21 mouse cellular contexts compared by ENCODE assay signal in the genomic region with DNA sequence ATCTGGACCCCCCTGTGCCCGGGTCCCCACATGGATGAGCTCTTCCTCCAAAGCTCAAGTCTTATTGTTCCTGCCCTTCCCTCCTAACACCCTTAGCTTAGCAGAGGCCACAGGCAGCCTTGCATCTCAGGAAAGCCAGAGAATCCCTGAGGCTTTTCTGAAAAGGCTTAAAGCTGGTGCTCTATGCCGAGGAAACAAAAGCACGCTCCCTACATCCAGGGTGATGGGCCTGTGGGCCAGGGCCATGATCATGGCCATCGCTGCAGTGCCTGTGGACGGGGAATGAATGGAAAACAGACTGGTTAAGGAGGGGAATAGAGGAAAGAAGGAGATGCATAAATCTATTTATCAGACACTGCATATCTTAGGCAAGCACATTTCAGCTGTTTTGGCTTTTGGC. TPM values are rescaled to one million over a fixed set of nuclear protein-coding genes. Genes with fewer than 3 reads are reported as not detected.
A peak's percentile ranks its signal among the peaks of the same experiment; 100 is the strongest.
DNase-seq lines count a peak whose midpoint lies in the region; ATAC-seq lines count a peak whose summit lies in the region.
"Had no signal": no experiment of that assay in that cellular context is flagged by ENCODE, and none has a peak within 500 bp of the region (broad histone marks: within the 10 kb centered on the region; RNA-seq: fewer than 3 reads in every experiment).

No protein-coding gene starts in this region.

- H3K4me3 ChIP-seq in neural tube, embryonic 12.5 days, result no peak overlapping the region
- H3K4me3 ChIP-seq in hindbrain, embryonic 13.5 days, result no peak overlapping the region
- H3K4me3 ChIP-seq in midbrain, embryonic 12.5 days, result no peak overlapping the region
- H3K4me3 ChIP-seq in neural tube, embryonic 15.5 days (replicated peaks), result no peak overlapping the region
- H3K4me3 ChIP-seq: heart, embryonic 12.5 days; limb, embryonic 15.5 days; liver, embryonic 15.5 days had no signal

- no peaks in the 10 kb centered on the region for H3K9me3 ChIP-seq in neural tube, embryonic 12.5 days
- no peaks in the 10 kb centered on the region for H3K9me3 ChIP-seq in hindbrain, embryonic 13.5 days
- H3K9me3 ChIP-seq in midbrain, embryonic 12.5 days, result no peaks in the 10 kb centered on the region
- H3K9me3 ChIP-seq in neural tube, embryonic 15.5 days (replicated peaks), result no peaks in the 10 kb centered on the region
- H3K9me3 ChIP-seq: G1E; heart, embryonic 12.5 days; limb, embryonic 15.5 days; liver, embryonic 15.5 days had no signal

- WGBS in neural tube, embryonic 12.5 days, result 75% methylated on average over 5 of the region's 5 CpGs
- 65% methylated on average over 5 of the region's 5 CpGs for WGBS in hindbrain, embryonic 13.5 days
- 16% methylated on average over 5 of the region's 5 CpGs for WGBS in midbrain, embryonic 12.5 days
- WGBS in neural tube, embryonic 15.5 days, result 70% methylated on average over 5 of the region's 5 CpGs

- H3K27ac ChIP-seq in neural tube, embryonic 12.5 days, result peak overlapping the region; percentile 17
- peak overlapping the region; percentile 71 for H3K27ac ChIP-seq in hindbrain, embryonic 13.5 days
- H3K27ac ChIP-seq in midbrain, embryonic 12.5 days (replicated peaks), result peak overlapping the region; percentile 83
- peak overlapping the region; percentile 58 for H3K27ac ChIP-seq in neural tube, embryonic 15.5 days (replicated peaks)
- H3K27ac ChIP-seq: limb, embryonic 15.5 days; liver, embryonic 15.5 days; stomach, postnatal 0 days had no signal

- ATAC-seq in neural tube, embryonic 12.5 days (ENCODE audit: low FRiP score, low read depth), result no peak
- no peak for ATAC-seq in hindbrain, embryonic 13.5 days (ENCODE audit: low FRiP score)
- peak; percentile 38; the same call in 1 of the 2 replicates for ATAC-seq in midbrain, embryonic 12.5 days (ENCODE audit: low FRiP score, low read depth)
- no peak for ATAC-seq in neural tube, embryonic 15.5 days (ENCODE audit: low FRiP score)
- ATAC-seq: activated CD4-positive, CD25-positive, alpha-beta regulatory T cell, adult 4 months had no signal

- no peak overlapping the region for H3K9ac ChIP-seq in neural tube, embryonic 12.5 days
- peak overlapping the region; percentile 43; the same call in 1 of the 2 replicates for H3K9ac ChIP-seq in hindbrain, embryonic 13.5 days
- no peak overlapping the region; the same call in 1 of the 2 replicates for H3K9ac ChIP-seq in midbrain, embryonic 12.5 days (replicated peaks)
- H3K9ac ChIP-seq in neural tube, embryonic 15.5 days (replicated peaks), result no peak overlapping the region
- H3K9ac ChIP-seq: heart, embryonic 12.5 days; limb, embryonic 15.5 days; liver, embryonic 15.5 days had no signal

- H3K36me3 ChIP-seq in neural tube, embryonic 12.5 days, result peaks cover 5% of the 10 kb centered on the region
- peaks cover 19% of the 10 kb centered on the region for H3K36me3 ChIP-seq in hindbrain, embryonic 13.5 days
- peaks cover 24% of the 10 kb centered on the region for H3K36me3 ChIP-seq in midbrain, embryonic 12.5 days
- H3K36me3 ChIP-seq in neural tube, embryonic 15.5 days, result peaks cover 6% of the 10 kb centered on the region; the same call in 1 of the 2 replicates

- H3K4me1 ChIP-seq in neural tube, embryonic 12.5 days, result peaks cover 22% of the 10 kb centered on the region
- peaks cover 64% of the 10 kb centered on the region for H3K4me1 ChIP-seq in hindbrain, embryonic 13.5 days (replicated peaks)
- H3K4me1 ChIP-seq in midbrain, embryonic 12.5 days, result peaks cover 36% of the 10 kb centered on the region
- peaks cover 57% of the 10 kb centered on the region for H3K4me1 ChIP-seq in neural tube, embryonic 15.5 days

- no peak overlapping the region for H3K4me2 ChIP-seq in neural tube, embryonic 12.5 days (replicated peaks)
- no peak overlapping the region for H3K4me2 ChIP-seq in hindbrain, embryonic 13.5 days
- H3K4me2 ChIP-seq in midbrain, embryonic 12.5 days (replicated peaks), result no peak overlapping the region
- no peak overlapping the region for H3K4me2 ChIP-seq in neural tube, embryonic 15.5 days
- H3K4me2 ChIP-seq: heart, embryonic 12.5 days; limb, embryonic 15.5 days; liver, embryonic 15.5 days had no signal

- H3K27me3 ChIP-seq in neural tube, embryonic 12.5 days (replicated peaks), result no peaks in the 10 kb centered on the region
- H3K27me3 ChIP-seq in hindbrain, embryonic 13.5 days, result no peaks in the 10 kb centered on the region
- H3K27me3 ChIP-seq in midbrain, embryonic 12.5 days, result no peaks in the 10 kb centered on the region
- H3K27me3 ChIP-seq in neural tube, embryonic 15.5 days (replicated peaks), result no peaks in the 10 kb centered on the region
- H3K27me3 ChIP-seq: heart, embryonic 12.5 days; limb, embryonic 15.5 days; liver, embryonic 15.5 days had no signal

- no peak for DNase-seq in neural tube, embryonic 10.5 days (ENCODE audit: extremely low spot score, low spot score)
- DNase-seq in embryo, embryonic 11 days, result no peak
- DNase-seq in thymus, adult 18-20 months, result no peak
- no peak for DNase-seq in retina, postnatal 1 day
- DNase-seq: adrenal gland, postnatal 10 days; cerebellum, postnatal 14 days; heart, adult 11 months; heart, postnatal 14 days; kidney, adult 9 months; right cerebral cortex, postnatal 4 days; thymus, postnatal 14 days had no signal

RNA-seq across cellular contexts. Expression of a gene that starts 50.9 kb away (rescaled TPM):
- polyA plus RNA-seq in neural tube, embryonic 12.5 days (2016; fragmentation: Nextera tagmentation; extraction: Ambion mirVana), result 34.0 and 35.6 TPM in 2 replicates
- 32.6 and 32.7 TPM in 2 replicates for polyA plus RNA-seq in hindbrain, embryonic 13.5 days (2015; fragmentation: Nextera tagmentation; extraction: Ambion mirVana)
- polyA plus RNA-seq in midbrain, embryonic 12.5 days (2016; fragmentation: Nextera tagmentation; extraction: Ambion mirVana), result 28.3 and 36.2 TPM in 2 replicates
- 26.5 and 27.4 TPM in 2 replicates for polyA plus RNA-seq in neural tube, embryonic 15.5 days (2015; fragmentation: Nextera tagmentation; extraction: Ambion mirVana)

Comparison
In these comparisons a context has a peak if more than half of its experiments do, and no peak if none do; other contexts are left out.
1. H3K27ac ChIP-seq: peak in every context shown above with its lines; median percentile 83 in midbrain, embryonic 12.5 days; 71 in hindbrain, embryonic 13.5 days; 58 in neural tube, embryonic 15.5 days; 17 in neural tube, embryonic 12.5 days.